Mouse (Mus musculus): ENCODE measurements at regions not wholly inside any gene's neighbourhood (a gene's known extent, or its start where the extent isn't known, plus 50 kb on each side); places are given as distances from the start of the nearest gene placed in this dataset.
A peak's percentile ranks its signal among the peaks of the same experiment; 100 is the strongest.

DNA sequence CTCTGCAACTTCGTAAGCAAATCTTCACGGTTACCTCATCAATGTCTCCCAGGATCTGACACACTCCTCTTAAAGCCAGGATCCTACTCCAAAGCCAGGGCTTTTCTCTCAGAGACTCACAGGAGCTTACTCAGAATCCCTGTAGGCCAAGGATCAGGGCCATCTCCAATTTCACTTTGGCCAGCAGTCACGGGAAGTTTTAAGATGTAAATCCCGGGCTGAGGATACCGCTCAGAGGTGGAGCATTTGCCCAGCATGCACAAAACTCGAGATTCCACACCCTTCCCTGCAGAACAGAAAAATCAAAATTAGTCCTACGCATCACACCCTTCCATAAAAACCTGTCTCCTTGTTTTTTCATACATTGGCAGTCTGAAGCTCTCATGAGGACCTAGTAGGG is 112.1 kb upstream of the Slc24a5 start:
- no peak for DNase-seq

DNA sequence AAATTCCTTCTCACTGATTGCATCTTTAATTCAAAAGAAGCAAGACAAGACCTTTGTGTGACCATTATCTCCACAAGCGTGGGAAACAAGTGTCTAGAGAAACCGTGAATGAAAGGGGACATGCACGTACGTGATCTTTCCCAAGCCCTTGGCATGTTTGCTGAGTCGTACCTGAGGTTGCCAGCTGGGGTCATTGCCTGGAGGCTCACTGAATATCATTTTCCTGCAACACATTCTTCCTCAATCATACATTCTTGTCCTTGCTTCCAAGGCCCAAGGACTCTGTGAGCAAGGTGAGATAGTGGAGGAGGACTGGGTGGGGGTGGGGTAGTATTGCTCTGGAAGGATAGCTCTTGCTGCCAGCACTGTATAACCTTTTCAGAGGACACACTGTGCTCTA is 108.5 kb upstream of the Slc24a5 start:
- DNase-seq: no peak

DNA sequence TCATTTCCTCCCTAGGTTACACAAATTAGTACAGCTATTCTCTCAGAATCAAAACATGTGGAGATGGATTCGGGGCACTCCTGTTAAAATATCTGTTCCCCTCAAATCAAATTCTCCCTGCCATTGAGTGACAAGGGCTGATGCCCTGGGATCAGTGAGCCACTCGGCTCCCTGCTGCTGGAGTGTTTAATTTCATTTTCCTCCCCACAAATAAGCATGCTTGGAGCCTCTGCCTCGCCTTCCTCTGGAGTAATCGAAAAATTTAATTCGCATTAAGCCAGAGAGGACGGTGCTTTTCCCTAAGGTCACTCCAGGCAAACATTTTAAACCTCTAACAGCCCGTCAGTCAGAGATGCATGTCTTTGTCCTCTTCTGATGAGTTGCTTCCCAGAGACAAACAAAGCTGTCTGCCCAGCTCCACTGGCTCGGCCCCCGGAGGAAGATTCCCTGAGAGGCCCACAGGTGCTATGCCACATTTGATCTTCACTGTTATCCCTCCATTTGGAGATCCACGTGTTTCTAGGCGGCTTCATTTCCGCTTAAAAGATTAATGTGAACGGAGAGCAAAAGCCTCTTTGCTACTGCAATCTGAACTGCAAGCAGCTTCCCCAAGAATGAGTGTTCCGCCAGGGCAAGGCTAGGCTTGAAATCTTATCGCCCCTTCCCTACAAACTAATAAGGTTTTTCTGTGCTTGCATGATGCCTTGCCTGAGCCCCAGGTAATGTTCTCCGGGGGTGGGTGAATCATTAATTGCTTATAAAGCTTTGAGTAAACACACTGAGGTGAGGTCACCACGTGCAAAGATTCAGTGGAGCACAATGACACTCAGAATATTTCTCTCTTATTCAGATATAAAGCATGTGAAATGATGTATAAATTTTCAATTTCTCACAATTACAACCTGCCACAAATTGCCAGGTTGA is 95.8 kb upstream of the Slc24a5 start:
- DNase-seq: no peak

DNA sequence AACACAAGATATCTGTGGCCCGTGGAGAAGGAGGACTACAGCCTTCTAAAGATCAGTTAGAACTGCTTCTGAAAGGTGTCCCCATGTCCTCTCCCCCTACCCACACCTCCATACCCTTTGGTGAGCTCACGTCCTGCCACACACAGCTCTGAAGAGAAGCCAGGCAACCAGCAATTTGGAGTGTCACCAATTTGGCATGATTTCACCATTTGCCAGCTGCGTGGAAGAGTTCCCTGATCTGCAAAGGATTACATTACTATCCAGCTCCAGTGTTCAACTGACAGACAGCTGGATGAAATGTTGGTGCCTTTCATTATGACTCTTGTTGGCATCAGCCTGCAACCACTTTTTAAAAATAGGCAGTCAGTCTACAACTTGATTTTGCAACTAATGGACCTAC is 92.8 kb upstream of the Slc24a5 start:
- no peak for DNase-seq

DNA sequence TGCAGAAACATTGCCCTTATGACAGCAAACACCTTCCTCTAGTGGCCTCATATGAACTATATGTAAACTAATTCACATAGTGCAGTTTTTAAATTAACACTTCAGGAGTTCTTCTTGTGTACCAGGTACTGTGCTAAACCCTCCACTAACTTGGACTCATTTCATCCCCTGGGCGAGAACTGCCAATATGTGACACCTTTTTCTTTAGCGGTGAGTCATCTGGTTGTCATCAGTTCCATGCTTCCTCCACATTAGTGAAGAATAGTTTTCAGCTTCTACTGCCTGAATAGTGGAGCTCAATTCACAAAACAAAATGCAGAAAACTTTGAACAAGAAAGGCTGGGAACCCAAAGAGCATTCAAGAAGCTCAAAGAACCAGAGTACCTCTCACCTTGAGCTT is 76.9 kb upstream of the Slc24a5 start:
- DNase-seq: peak; percentile 16

DNA sequence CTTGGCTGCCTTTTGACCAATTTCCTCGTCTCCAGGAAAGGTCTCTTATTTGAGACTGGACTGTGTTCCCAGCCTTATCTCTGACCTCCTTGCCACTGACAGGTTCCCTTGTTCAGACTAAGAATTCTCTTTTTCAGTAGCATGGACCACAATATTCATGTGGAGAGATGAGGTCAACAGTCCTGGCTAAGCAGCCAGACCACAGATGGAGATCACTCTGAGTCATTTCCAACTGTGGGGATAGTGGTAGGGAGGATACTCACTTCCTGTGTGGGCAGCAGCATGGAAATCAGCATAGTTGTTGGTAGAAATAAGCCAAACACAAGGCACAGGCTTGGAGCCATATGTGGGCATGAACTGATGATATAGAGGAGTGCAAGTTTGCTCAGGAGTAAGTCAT is 52.9 kb upstream of the Slc24a5 start:
- DNase-seq: no peak

DNA sequence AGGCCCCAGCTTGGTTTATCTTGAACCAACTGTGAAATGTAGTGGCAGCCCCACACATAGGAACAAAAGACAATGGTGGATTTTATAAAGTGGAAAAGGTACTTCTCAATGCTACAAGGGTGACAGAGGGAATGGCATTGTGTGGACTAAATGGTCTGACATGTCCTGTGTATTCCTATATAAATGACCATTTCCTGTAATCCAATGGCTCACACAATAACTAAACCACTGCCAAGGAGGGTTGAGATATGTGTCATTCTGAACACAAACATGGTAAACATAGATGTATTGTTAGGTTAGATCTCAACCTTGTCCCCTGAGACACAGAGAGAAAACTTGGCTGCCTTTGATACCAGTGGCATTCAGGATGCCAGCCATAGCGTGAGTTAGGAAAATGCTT is 51.0 kb upstream of the Slc24a5 start:
- no peak for DNase-seq

Data from right cerebral cortex, postnatal 25 days (tissue).